ENCODE assay signal across 17 mouse cellular contexts in the genomic region with DNA sequence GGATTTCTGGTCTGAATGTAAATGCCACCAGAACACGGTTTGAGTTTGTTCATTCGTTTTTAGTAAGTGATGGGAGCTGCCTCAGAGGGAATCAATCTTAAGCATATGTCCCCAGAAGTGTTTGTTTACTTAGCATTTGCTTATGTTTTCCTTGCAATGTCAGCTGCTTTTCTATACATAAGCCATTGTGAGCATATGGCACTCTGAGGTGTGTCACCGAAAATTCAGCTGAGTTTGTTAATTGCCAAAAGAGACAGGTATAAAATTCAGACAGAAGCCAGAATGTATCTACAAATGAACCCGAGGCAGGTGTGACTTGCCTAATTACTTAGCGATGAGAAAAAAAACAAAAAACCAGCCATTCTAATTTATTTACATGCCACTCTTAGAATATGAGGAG.
"Had no signal": no experiment of that assay in that cellular context is flagged by ENCODE, and none has a peak within 500 bp of the region (broad histone marks: within the 10 kb centered on the region; RNA-seq: fewer than 3 reads in every experiment).

No protein-coding gene starts in this region.

- H3K27ac ChIP-seq: lung, embryonic 15.5 days; macrophage; midbrain, embryonic 13.5 days; midbrain, embryonic 15.5 days; neural tube, embryonic 12.5 days; stomach, embryonic 15.5 days; stomach, postnatal 0 days had no signal

- H3K4me2 ChIP-seq: lung, embryonic 15.5 days; midbrain, embryonic 11.5 days; midbrain, embryonic 13.5 days; midbrain, embryonic 15.5 days; neural tube, embryonic 12.5 days; stomach, embryonic 15.5 days had no signal

- ATAC-seq: lung, postnatal 0 days; midbrain, embryonic 13.5 days; midbrain, embryonic 15.5 days had no signal

- H3K4me3 ChIP-seq: lung, embryonic 15.5 days; megakaryocyte, embryonic 14.5 days; midbrain, embryonic 13.5 days; midbrain, embryonic 15.5 days; neural tube, embryonic 12.5 days; stomach, embryonic 15.5 days had no signal

- H3K27me3 ChIP-seq: lung, embryonic 15.5 days; megakaryocyte, embryonic 14.5 days; midbrain, embryonic 13.5 days; midbrain, embryonic 15.5 days; neural tube, embryonic 12.5 days; stomach, embryonic 15.5 days had no signal

- DNase-seq: lung, adult 2 months; lung, postnatal 14 days; lung, postnatal 36 days; right cerebral cortex, postnatal 14 days; thymus, adult 2 months; thymus, postnatal 25 days; thymus, postnatal 4 days had no signal

- H3K36me3 ChIP-seq: lung, embryonic 15.5 days; midbrain, embryonic 13.5 days; midbrain, embryonic 15.5 days; neural tube, embryonic 12.5 days; stomach, embryonic 15.5 days had no signal

- H3K4me1 ChIP-seq: lung, embryonic 15.5 days; megakaryocyte, embryonic 14.5 days; midbrain, embryonic 13.5 days; midbrain, embryonic 15.5 days; neural tube, embryonic 12.5 days; stomach, embryonic 15.5 days had no signal

- H3K9me3 ChIP-seq: lung, embryonic 15.5 days; midbrain, embryonic 13.5 days; midbrain, embryonic 15.5 days; neural tube, embryonic 12.5 days; stomach, embryonic 15.5 days had no signal

- H3K9ac ChIP-seq: lung, embryonic 15.5 days; midbrain, embryonic 13.5 days; midbrain, embryonic 15.5 days; neural tube, embryonic 12.5 days; stomach, embryonic 15.5 days had no signal
